Mouse (Mus musculus): Measurements from ENCODE around the gene Msantd1. TPM values are rescaled to one million over a fixed set of nuclear protein-coding genes. Genes with fewer than 3 reads are reported as not detected.

Msantd1 gene
- polyA plus RNA-seq, 1 experiment from 2014 or later = 3.9 TPM

Other genes starting within 250 kb of the Msantd1 start
- gene Nop14, start 247.9 kb upstream of the Msantd1 start, polyA plus RNA-seq (2014; fragmentation: Nextera tagmentation; extraction: Ambion mirVana) = 21.2 and 22.8 TPM in 2 replicates
- gene Grk4, start 247.6 kb upstream of the Msantd1 start, polyA plus RNA-seq (2014; fragmentation: Nextera tagmentation; extraction: Ambion mirVana) = 2.9 and 5.3 TPM in 2 replicates
- gene Htt, start 146.3 kb upstream of the Msantd1 start, polyA plus RNA-seq (2014; fragmentation: Nextera tagmentation; extraction: Ambion mirVana) = 21.9 and 28.5 TPM in 2 replicates
- gene Rgs12, start 41.4 kb downstream of the Msantd1 start, polyA plus RNA-seq (2014; fragmentation: Nextera tagmentation; extraction: Ambion mirVana) = 31.6 and 36.1 TPM in 2 replicates
- 0.40 and 0.54 TPM in 2 replicates for gene Hgfac, start 133.5 kb downstream of the Msantd1 start, polyA plus RNA-seq (2014; fragmentation: Nextera tagmentation; extraction: Ambion mirVana)
- gene Dok7, start 148.8 kb downstream of the Msantd1 start, polyA plus RNA-seq (2014; fragmentation: Nextera tagmentation; extraction: Ambion mirVana) = 4.2 and 5.7 TPM in 2 replicates
- gene Lrpap1, start 197.8 kb downstream of the Msantd1 start, polyA plus RNA-seq (2014; fragmentation: Nextera tagmentation; extraction: Ambion mirVana) = 156 and 161 TPM in 2 replicates

All from neural tube, embryonic 14.5 days (tissue).